Mouse (Mus musculus): ENCODE results near the gene Fam234b.

DNA sequence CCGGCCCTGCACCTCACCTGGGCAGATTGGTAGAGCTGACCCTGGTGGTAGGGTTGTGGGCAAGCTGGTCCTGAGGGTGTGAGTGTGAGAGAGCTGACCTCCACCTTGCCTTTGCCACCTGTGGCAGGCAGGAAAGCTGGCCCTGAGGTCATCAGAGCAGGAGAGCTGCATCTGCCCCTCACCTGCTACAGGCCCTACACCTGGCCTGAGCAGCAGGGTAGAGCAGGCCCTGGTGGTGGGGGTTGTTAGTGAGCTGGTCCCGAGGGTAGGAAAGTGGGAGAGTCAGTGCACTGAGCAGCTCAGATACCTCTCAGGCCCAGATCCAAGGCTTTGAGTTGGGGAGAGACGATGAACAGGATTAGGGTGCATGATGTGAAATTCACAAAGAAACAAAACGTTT lies 48.1 kb upstream of the Fam234b start:
- no peak for TF ChIP-seq POLR2A (IDR thresholded peaks at IDR 0.05; ENCODE audit: insufficient read length, low read depth)
- no peak for TF ChIP-seq POLR2AphosphoS2 (IDR thresholded peaks at IDR 0.05; ENCODE audit: insufficient read length, low read depth)
- TF ChIP-seq CEBPB (IDR thresholded peaks at IDR 0.05; ENCODE audit: insufficient read depth, poor library complexity, severe bottlenecking) = no peak
- TF ChIP-seq MYOD1 (IDR thresholded peaks at IDR 0.05; ENCODE audit: control insufficient read depth in 1 of 3, insufficient read length in 2 of 3, low read depth in 2 of 3) = no peak

All from myocyte (in vitro differentiated cells).